Mouse (Mus musculus) erythroblast, embryonic 14.5 days (primary cell): ENCODE measurements around the gene Tex33.

ENCODE experiments used
- GATA1 ChIP-seq: IDR thresholded peaks from 2 replicates; pipeline ENCODE4 v1.6.1; 2012; ENCODE audit warnings: low read length, inconsistent platforms, mixed read lengths
- TAL1 ChIP-seq: IDR thresholded peaks from 3 replicates; pipeline ENCODE4 v1.6.1; 2012; ENCODE audit warnings: low read length, inconsistent platforms, mixed read lengths

GRCm38 (mm10) chr15:78385564-78385963 is 10.1 kb downstream of the Tex33 start:
- TF ChIP-seq GATA1 (no peak), TAL1 (no peak)
